Mouse (Mus musculus) urinary bladder, adult 2 months (tissue): ENCODE results near the gene Gm11032. TPM values are rescaled to one million over a fixed set of nuclear protein-coding genes. Genes with fewer than 3 reads are reported as not detected.
A peak's percentile ranks its signal among the peaks of the same experiment; 100 is the strongest.
"Not testable (repeated sequence)": the region's sequence is repeated elsewhere in the genome, so short reads cannot be mapped to it uniquely, and the experiment has no call there.

Source experiments
- DNase-seq: peaks from one replicate; pipeline ENCODE4 v3.0.0; 2022; ENCODE audit warnings: low spot score
- polyA plus RNA-seq: library from polyadenylated mRNA; depleted of rRNA; stranded (reverse); fragments of >200 nt; gene quantifications from 2 replicates; pipeline ENCODE4 v1.2.3, GENCODE M21; 2012; rRNA removed

Gm11032 gene
- not detected in 2 replicates for polyA plus RNA-seq

DNA sequence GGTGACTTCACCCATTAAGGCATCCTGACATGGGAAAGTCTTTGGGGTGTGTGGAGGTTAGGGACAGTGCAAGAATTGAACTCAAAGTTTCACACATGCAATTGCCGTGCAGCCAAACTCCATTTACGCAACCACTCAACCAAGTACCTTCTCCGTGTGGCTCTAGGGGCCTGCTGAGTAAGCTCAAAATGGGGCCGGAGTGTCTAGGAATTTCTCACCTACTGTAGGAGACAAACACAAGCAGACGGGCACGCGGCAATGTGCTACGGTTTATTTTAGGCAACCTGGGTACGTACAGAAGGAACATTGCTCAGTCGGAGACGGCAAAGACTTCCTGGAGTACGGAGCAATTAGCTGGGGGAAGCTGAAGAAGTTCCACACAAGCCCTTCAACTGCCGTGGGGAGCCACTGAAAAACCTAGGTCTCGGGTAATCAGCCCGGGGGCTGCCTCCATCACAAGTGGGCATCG, at the start of gene Gm11032:
Gene Gm11032 (plus strand): TSS at position 51 of the 469 bp plus-strand sequence.
- no peak for DNase-seq

DNA sequence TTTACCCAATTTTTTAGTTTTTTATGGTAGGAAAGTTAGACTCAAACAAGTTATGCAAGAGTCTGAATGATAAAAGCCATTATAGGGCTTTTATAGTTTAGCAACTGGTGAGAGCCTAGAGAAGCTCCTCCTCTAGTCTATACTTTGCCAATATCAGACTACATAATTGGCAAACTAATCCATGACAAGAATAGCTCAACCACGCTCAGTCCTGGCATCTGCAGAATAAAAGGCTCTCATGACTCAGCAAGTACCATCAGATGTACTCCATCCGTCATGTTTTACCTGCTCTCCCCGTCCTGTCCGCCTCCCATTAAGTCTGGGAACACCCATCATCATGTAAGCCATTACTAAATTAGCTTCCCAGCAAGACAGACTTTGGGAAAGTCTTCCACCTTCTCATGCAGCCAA, 48.4 kb upstream of the Gm11032 start:
- DNase-seq: no peak

DNA sequence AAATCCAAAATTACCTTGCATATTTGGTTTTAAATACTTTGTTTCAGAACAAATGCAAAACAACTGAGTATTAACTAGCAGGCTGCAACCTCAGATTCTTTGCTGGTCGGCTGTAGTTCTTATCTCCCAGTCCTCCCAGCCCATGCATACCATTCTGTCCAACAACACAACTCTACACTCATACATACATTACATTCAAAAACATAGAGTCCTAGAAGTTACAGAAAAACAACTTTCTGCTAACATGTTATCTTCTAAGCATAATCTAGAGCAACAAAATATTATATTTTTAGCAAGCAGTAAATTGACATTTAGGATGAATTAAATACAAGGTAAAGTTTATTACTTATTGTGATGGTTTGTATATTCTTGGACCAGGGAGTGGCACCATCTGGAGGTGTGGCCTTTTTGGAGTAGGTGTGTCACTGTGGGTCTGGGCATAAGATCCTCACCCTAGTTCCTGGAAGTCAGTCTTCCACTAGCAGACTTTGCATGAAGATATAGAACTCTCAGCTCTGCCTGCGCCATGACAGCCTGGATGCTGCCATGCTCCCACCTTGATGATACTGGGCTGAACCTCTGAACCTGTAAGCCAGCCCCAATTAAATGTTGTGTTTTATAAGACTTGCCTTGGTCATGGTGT, 43.7 kb upstream of the Gm11032 start:
- DNase-seq: not testable (repeated sequence)

DNA sequence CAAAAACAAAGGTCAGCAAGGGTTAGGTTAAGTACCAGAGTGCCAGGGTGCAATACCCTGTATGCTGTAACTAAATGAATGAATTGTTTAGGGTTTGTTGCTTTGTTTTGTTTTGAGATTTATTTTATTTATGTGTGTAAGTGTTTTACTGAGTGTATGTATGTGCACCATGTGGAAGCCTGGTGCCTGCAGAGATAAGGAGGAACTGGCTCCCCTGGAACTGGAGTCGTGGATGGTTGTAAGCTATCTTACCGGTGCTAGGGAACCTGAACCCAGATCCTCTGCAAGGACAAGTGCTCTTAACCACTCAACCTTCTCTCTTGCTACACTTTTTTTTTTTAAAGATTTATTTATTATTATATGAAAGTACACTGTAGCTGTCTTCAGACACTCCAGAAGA, 42.8 kb upstream of the Gm11032 start:
- DNase-seq: no peak

DNA sequence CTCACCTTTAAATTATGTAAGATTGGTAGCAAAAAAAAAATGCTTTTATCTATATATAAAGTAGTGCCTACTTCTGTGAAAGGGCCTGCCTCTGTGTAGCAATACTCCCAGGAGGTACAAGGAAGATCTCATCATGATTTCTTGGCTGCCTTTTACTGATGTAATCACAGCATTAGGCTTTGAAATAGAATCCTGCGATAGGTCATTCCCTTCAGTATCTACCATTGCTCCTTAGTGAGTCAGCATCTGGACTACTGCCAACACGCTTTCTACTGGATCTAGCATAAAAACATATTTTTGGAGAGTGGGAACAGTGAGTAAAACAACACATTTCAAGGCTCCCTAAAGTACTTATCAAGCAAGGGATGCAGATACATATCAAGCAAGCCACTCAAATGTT, 41.2 kb upstream of the Gm11032 start:
- DNase-seq: no peak

DNA sequence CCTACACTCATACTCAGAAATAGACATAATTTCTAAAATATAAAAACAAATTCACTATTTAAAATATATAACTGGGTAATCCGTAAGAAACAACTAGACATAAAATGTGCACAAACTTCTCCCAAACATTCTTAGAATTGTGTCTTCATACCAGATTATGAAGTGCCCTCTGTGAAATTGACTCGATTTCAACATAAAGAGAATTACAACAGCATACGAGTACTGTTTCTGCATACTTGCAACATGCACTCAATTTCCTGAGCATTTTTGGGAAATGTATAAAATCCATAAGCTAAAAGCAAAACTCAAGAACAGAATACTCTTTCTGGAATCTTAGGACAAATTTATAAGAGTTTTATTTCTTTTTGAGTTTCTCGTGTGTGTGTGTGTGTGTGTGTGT, 28.1 kb upstream of the Gm11032 start:
- no peak for DNase-seq

DNA sequence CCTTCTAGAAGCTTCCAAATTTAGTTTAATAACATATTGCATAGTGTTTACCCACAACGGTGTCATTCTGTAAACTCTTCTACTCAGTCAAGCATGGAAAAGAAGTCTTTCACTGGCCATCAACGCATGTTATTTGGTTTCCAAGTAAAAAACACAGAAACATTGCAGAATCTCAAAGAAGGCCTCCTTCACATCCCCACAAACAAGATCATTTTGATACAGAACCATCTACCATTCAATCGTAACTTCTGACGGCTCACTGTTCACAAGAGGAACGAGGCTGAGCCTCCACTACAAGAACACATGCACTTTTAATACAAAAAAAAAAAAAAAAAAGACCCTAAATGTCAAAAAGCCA, 26.4 kb upstream of the Gm11032 start:
- no peak for DNase-seq

DNA sequence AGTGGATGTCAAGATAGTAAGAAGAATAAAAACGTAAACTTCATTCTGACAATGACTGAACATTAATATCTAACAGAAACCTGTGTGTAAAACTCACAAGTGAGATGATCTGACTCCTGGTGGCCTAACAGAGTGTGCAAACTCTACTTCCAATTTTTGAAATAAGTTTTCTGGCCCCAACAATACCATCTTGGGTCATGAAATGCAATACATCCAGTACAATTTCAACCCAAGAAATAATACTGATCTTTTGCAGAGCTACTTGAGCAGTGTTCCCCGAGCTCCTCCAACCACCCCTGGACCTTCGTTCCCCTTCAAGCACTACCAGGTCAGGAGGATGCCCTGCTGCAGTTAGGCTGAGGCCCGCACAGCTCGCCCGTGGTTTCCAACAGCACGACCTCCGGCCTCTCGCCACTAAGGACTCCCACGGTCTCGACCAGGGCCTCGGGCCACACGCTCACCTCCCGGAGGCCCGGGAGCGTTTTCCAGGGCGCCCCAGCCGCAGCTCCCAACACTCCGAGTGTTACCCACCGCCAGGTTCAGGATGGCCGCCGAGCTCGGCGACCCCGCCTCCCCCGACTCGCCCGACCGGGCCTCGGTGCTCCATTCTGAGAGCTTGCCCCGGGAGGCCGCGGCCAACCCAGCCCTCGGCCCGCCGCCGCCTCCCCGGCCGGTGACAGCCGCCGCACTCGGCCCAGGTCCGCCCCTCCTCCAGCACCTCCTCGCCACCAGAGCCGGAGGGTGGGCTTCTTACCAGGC, 25.8 kb upstream of the Gm11032 start:
- DNase-seq: peak; percentile 74

DNA sequence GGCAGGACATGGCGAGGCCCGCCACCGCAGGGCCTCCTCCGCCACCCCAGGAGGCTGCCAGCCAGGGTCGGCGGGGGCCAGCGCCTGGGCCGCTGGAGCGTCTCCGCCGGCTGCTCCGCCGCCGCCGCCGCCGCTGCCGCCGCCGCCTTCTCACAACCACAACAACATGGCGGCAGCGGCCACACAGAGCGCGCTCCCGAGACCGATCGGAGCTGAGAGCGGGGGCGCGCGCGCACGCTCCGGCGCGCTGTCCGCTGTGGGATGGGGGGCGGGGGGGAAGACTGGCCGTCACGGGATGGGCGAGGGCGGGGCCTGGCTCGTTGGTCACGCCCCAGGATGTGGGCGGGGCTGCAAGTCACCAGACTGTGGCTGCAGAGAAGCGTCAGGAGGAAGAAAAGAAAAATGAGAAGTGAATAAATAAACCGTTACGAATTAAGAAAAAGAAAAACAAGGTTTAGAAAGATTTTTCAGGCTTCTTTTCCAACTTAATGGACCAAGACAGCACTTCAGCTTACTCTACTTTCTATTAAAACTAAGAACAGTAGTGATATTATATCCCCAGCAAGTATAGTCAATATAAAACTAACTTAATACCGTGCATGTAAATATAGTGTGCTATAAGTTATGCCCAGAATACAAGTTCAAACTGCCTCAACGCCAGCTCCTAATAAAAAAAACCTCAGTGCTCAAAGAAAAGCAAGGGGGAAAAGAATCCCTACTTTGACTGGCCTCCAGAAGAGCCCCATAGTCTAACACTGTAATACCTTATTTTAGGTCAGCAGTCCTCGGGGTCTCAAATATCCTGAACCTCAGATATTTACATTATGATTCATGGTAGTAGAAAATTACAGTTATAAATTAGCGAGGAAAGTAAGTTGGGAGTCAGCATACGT, 25.0 kb upstream of the Gm11032 start, which contains the start of gene Mtmr3:
Gene Mtmr3 (minus strand): TSS at position 256 of the 893 bp plus-strand sequence.
- peak; percentile 82 for DNase-seq

DNA sequence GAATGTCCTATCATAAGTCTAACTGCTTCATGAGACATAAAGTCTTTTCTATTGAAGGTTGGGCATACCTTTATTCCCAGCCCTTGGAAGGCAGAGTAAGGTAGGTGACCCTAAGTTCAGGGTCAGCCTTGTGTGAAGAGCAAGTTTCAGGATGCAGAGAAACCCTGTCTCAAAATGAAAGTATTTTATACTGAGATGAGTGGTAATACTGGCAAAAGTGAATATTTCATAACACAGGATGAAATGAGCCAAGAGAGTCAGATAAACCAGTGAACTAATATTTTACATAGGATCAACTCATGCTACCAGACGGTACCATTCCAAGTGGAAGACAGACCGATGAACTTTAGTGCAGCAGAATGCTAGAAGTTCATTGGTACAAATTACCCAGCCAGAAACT, 21.5 kb upstream of the Gm11032 start:
- no peak for DNase-seq

DNA sequence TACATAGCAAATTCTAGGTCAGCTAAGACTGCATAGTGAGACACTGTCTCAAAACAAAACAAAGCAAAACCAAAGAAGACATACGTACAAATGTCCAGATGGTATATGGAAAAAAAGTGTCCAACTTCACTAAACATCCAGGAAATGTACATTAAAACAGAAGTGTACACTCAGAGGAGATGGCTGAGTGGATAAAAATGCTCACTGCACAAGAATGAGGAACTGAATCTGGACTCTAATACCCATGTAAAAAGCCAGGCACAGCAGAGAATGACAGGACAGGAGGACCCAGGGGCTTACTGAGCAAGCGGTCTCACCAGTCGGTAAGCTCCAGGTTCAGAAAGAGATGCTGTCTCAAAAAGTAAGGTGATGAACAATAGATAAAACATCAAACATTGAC, 20.0 kb upstream of the Gm11032 start:
- DNase-seq: no peak

DNA sequence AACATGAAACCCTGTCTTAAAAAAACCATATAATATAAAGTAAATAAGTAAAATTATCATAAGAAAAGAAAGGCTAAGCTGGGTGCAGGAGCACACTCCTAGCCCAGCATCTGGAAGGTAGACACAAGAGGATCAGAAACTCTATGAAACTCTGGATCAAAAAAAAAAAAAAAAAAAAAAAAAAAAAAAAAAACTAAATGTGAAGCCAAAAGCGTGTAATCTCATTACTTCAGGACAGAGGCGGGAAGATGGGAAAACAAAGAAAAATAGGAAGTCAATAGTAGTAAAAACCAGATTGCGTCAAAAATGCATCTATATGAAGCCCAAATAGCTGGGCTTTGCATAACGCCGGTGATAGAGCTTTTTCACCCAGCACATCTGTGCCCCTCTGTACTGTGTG, 18.0 kb upstream of the Gm11032 start:
- DNase-seq: no peak

DNA sequence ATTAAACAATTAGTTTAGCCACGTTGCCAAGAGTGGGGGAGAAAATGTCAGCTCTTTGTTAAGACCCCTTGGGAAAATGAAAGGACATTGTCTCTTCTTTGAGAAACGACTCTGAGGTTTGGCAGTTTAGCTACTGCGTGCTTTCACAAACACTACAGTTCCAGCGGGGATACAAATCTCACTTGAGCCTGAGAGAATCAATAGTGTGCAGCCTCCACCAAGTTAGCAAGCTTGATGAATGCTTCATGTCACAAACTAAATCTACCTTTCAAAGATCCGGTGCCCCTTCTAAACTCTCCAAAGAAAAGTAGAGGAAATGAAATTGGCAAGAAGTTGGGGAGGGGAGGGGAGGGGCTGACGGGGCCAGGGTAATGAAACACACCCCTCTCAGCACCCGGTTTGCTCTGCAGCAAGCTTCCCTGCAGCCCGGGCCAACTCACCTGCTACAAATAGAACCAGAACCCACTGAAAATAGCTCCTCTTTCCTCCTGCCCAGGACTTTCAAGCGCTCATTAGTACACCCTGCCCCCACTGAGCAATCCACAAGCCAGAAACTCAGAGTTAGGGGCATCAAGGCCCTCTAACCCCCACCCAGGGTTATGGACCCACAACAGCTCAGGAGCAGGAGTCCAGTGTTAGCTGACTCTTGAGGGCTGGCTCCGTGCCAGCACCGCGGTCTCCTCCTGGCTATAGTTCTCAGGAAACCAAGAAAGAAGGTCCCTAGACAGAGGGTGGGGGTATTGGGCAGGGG, 17.0 kb upstream of the Gm11032 start:
- DNase-seq: no peak

DNA sequence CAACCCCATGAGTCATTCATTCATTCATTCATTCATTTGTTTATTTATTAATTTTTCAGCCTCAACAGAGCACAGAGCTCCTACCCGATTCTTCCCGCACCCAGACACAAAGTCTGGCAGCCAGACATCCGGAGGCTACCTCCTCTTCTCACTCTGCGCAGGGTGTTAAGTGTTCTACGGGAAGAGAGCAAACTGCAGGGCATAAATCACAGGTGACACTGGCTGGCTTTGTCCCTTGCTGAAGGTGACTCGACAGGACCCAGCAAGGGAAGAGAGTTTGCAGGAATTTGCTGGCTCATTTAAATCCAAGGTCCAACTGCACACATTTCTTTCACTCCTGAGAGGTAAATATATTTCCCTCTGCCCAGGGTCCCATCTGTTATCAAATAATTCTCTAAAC, 15.4 kb upstream of the Gm11032 start:
- DNase-seq: no peak

DNA sequence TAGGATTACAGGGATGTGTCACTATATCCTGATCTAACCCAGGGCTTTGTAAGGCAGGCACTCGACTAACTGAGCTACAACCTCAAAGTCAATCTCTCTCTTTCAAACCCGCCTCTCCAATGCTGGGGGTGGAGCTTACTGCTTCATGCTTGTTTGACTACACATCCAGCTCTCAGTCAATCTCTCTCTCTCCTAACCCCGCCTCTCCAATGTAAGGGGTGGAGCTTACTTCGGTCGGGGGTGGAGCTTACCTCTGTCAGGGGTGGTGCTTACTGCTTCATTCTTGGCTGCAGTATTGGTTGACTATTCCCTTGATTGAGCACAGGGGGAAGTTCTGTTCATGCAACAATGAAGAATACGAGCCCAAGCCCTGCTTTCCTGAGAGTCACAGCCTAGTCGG, 14.5 kb upstream of the Gm11032 start:
- DNase-seq: no peak

DNA sequence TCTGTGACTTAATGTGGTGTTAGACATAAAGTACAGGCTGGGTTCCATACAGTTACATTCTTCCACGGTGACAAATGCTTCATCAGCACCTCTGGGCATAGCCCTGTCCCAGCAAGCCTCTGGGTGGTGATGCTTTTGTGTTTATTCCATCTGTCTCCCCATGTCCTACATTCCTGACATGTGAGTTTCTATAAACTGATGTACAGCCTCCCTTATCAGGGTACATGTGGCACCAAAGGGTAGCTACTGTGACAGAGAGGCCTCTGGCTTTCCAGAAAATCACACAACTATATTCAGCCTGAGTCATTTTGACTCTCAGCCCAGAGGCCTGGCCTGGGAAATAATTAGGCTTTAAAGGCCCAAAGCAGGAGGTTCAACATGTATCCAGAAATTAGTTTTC, 13.3 kb upstream of the Gm11032 start:
- DNase-seq: no peak

DNA sequence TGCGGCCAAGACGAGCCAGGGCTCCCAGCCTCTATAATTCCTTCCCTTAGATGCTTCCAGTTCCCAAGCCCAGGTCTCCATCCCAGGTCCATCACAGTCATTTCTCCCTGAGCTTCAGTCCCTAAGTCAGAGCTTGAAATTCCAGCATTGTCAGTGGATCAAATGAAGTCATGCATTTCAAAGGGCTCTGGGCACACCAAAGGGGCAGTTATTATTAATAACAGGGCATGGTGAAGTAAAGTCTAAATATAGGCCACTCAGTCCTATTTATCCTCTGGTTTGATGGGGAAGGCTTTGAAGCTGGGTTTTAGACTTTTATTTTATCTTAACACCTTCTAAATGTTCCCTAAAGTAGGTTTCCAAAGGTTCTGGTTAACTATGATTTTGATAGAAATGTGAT, 8.0 kb upstream of the Gm11032 start:
- DNase-seq: no peak

DNA sequence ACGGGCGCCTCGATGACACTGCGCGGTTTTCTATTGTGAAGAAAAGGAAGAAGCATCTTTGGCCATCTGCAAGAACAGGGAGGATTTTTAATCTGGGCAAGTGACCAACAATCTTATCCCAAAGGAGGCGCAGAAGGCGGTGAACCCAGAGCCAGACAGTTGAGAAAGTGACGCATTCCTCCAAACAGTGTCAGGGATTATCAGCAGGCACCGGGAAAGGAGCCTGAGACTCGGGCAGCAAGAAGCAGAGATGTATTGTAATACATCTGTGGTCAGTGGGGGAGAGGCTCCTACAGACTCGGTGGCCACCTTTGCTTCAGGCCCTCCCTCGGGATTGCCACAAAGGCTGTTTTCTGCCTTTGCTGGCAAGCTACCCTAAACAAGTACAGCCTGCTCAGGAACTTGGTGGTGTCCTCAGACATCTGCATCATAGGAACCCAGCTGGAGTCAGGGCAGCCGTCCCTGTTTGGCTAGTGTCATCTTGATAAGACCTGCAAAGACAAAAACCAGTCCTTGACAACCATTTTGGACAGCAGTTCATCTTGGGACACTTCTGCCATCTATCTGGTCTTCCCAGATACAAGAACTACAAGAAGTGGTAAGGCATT, 738 bp downstream of the Gm11032 start:
- DNase-seq: no peak

DNA sequence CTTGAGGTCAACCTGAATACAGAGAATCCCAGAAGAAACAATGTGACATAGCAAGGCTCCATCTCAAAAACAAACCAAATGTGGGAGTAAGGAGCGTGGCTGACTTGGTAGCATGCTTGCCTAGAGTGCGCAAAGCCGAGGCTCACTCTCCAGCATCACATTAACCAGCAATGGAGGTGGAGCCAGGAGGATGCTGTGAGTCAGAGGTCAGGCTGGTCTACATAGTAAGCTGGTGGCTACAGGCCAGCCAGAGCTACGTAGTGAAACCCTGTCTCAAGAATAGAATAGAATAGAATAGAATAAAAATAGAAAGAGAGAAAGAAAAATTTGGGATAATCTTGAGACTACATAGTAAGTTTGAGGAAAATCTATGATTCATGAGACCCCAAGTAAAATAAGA, 2.0 kb downstream of the Gm11032 start:
- DNase-seq: no peak

DNA sequence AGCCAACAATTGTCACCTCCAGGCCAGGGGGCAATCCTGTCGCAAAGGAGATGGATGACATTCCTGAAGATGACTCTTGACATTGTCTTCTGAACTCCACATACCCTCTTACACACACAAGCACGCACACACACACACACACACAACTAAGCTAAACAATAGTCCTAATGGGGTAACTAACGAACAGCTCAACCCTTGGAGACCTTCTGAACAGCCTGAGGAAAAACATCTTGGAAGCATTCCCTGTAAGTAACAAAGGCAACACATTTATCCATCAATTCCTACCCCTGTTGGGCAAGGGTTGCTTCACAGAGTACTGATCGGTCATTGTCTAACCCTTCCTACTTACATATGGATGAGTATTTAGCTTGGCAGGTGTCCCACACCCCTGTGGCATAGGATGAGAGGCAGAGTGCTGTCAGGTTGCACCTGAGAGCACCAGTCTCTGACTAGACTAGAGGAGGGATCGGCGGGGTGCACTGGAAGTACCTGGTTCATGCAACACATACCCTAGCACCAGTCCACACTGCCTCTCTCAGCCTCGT, 2.6 kb downstream of the Gm11032 start:
- no peak for DNase-seq

DNA sequence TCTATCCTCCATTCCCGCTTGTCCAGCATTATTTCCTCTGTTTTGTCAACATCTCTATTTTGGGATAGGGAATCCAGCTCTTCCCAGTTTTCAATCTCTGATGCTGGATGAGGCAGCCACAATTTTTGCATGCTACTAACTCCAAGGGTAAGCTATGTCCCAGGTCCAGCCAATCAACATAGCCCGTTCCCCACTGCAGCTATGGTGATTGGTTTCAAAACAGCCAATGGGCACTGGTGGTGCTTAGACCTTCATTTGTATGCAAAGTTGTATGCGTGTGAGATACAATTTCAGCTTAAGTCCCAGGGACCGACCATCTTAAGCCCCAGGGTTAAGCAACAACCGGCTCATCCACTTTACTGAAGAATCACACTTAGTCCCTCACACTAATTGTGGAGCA, 3.1 kb downstream of the Gm11032 start:
- DNase-seq: no peak
